Mouse (Mus musculus): Measurements from ENCODE around the gene Fam161a. TPM values are rescaled to one million over a fixed set of nuclear protein-coding genes. Genes with fewer than 3 reads are reported as not detected.
A peak's percentile ranks its signal among the peaks of the same experiment; 100 is the strongest.

Gene Fam161a
- polyA plus RNA-seq, 1 experiment from 2014 or later: 4.2 TPM

DNA sequence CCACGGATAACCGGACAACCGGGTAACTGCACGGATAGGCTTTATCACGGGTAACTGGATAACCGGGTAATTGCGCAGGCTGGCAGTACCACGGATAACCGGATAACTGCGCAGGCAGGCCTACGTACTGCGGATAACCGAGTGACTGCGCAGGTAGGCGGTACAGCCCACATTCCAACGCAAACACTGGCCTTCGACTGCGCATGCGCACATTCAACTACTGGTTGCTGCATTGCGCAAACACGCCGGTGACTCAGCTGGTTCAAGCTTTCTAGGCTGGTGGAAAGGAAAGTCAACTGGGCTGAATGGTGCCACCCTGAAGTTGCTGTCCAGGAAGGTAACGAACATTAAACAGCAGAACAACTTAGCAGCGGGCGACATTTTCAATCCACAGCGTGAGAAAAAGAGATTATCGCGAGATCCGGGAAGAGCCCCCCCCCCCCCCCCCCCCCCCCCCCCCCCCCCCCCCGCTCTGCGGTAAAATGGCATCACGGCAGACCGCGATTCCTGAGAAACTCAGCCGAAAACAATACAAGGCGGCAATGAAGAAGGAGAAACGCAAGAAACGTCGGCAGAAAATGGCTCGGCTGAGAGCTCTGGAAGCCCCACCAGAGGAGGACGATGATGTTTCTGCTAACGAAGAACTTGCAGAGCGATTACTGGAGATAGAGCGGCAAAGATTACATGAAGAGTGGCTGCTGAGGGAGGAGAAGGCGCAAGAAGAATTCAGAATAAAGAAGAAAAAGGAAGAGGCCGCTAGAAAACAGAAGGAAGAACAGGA lies 34.4 kb upstream of the Fam161a start:
- 43% methylated on average over 44 of the region's 46 CpGs for WGBS
- Histone ChIP-seq H3K4me1 (ENCODE audit: control insufficient read depth, insufficient read depth, low read length) (peaks cover 16% of the 10 kb centered on the region; the same call in 1 of the 2 replicates), H3K27me3 (ENCODE audit: control insufficient read depth, insufficient read depth, low read length) (no peaks in the 10 kb centered on the region), H3K36me3 (ENCODE audit: control insufficient read depth, insufficient read depth, low read length) (0 out of 2 replicates have a peak, but pooled peaks cover 1% of the 10 kb centered on the region), H3K9me3 (ENCODE audit: control insufficient read depth, low read length) (peaks cover 9% of the 10 kb centered on the region; the same call in 1 of the 2 replicates), H3K27ac (ENCODE audit: low read depth, low read length) (peak overlapping the region; percentile 72), H3K4me2 (ENCODE audit: low read depth, low read length) (peak overlapping the region; percentile 63), H3K9ac (replicated peaks; ENCODE audit: low read depth, low read length) (peak overlapping the region; percentile 61), H3K4me3 (ENCODE audit: low read depth, low read length) (peak overlapping the region; percentile 56)
- peak; percentile 73 for ATAC-seq (ENCODE audit: low read depth)

GRCm38 (mm10) chr11:22973599-22973998 lies 33.7 kb upstream of the Fam161a start:
- WGBS: 53% methylated on average over 14 of the region's 14 CpGs
- ATAC-seq (ENCODE audit: low read depth): no peak
- Histone ChIP-seq H3K27me3 (ENCODE audit: control insufficient read depth, insufficient read depth, low read length) (no peaks in the 10 kb centered on the region), H3K9ac (replicated peaks; ENCODE audit: low read depth, low read length) (peak overlapping the region; percentile 46; the same call in 1 of the 2 replicates), H3K4me3 (ENCODE audit: low read depth, low read length) (peak overlapping the region; percentile 46), H3K27ac (ENCODE audit: low read depth, low read length) (peak overlapping the region; percentile 53), H3K9me3 (ENCODE audit: control insufficient read depth, low read length) (peaks cover 9% of the 10 kb centered on the region; the same call in 1 of the 2 replicates), H3K36me3 (ENCODE audit: control insufficient read depth, insufficient read depth, low read length) (peaks cover 6% of the 10 kb centered on the region; the same call in 1 of the 2 replicates), H3K4me2 (ENCODE audit: low read depth, low read length) (peak overlapping the region; percentile 63), H3K4me1 (ENCODE audit: control insufficient read depth, insufficient read depth, low read length) (peaks cover 17% of the 10 kb centered on the region; the same call in 1 of the 2 replicates)

- H3K4me1 ChIP-seq (ENCODE audit: control insufficient read depth, insufficient read depth, low read length): peaks cover 24% of the 10 kb centered on the region
- WGBS: 97% methylated on average over 3 of the region's 3 CpGs
These were observed 29.1 kb upstream of the Fam161a start for GRCm38 (mm10) chr11:22978215-22978614.

DNA sequence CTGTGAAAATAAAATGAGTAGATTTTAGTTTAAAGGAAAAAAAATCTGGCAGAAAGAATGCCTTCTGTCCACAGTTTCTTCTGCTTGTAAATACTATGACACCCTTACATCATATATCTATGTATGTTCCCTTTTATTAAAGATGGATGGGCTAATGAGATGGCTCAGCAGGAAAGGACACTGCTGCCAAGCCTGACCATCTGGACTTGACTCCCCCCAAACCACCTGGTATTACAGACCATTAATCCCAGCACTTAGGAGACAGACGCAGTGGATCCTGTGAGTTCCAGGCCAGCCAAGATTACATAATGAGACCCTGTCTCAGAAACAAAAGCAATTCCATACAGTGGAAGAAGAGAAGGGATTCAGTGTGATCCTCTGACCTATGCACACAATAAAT lies 28.6 kb upstream of the Fam161a start:
- H3K27me3 ChIP-seq (ENCODE audit: control insufficient read depth, insufficient read depth, low read length): no peaks in the 10 kb centered on the region
- no peak overlapping the region for H3K27ac ChIP-seq (ENCODE audit: low read depth, low read length)
- no peaks in the 10 kb centered on the region for H3K9me3 ChIP-seq (ENCODE audit: control insufficient read depth, low read length)
- peaks cover 6% of the 10 kb centered on the region; the same call in 1 of the 2 replicates for H3K36me3 ChIP-seq (ENCODE audit: control insufficient read depth, insufficient read depth, low read length)
- no peak overlapping the region for H3K4me2 ChIP-seq (ENCODE audit: low read depth, low read length)
- H3K9ac ChIP-seq (replicated peaks; ENCODE audit: low read depth, low read length): no peak overlapping the region
- H3K4me3 ChIP-seq (ENCODE audit: low read depth, low read length): no peak overlapping the region
- no peak for ATAC-seq (ENCODE audit: low read depth)
- 28% methylated on average over 1 of the region's 1 CpGs for WGBS
- H3K4me1 ChIP-seq (ENCODE audit: control insufficient read depth, insufficient read depth, low read length): peaks cover 24% of the 10 kb centered on the region

More at GRCm38 (mm10) chr11:22978215-22978614, 29.1 kb upstream of the Fam161a start:
- Histone ChIP-seq H3K4me3 (ENCODE audit: low read depth, low read length) (no peak overlapping the region), H3K27me3 (ENCODE audit: control insufficient read depth, insufficient read depth, low read length) (no peaks in the 10 kb centered on the region), H3K4me2 (ENCODE audit: low read depth, low read length) (no peak overlapping the region), H3K9ac (replicated peaks; ENCODE audit: low read depth, low read length) (no peak overlapping the region), H3K36me3 (ENCODE audit: control insufficient read depth, insufficient read depth, low read length) (peaks cover 6% of the 10 kb centered on the region; the same call in 1 of the 2 replicates), H3K27ac (ENCODE audit: low read depth, low read length) (no peak overlapping the region), H3K9me3 (ENCODE audit: control insufficient read depth, low read length) (no peaks in the 10 kb centered on the region)
- ATAC-seq (ENCODE audit: low read depth): no peak

DNA sequence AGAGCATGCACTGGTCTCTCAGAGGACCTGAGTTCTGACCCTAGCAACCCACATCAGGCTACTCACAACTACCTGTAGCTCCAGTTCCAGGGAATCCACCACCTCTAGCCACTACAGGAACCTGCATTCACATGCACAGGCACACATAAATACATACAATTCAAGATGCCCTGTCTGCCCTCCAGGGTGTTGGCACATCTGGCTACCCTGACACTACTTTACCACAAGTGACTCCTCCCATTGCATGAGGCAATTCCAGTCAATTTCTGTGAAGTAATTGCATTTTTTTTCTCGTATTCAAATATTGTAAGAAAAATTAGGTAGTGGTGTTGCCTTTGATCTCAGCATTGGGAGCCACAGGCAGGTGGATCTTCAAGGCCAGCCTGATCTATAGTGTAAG lies 28.1 kb upstream of the Fam161a start:
- H3K4me1 ChIP-seq (ENCODE audit: control insufficient read depth, insufficient read depth, low read length): peaks cover 24% of the 10 kb centered on the region
- H3K27ac ChIP-seq (ENCODE audit: low read depth, low read length): no peak overlapping the region
- H3K9ac ChIP-seq (replicated peaks; ENCODE audit: low read depth, low read length): no peak overlapping the region
- H3K9me3 ChIP-seq (ENCODE audit: control insufficient read depth, low read length): no peaks in the 10 kb centered on the region
- H3K27me3 ChIP-seq (ENCODE audit: control insufficient read depth, insufficient read depth, low read length): no peaks in the 10 kb centered on the region
- no peak overlapping the region for H3K4me3 ChIP-seq (ENCODE audit: low read depth, low read length)
- H3K4me2 ChIP-seq (ENCODE audit: low read depth, low read length): no peak overlapping the region
- 82% methylated on average over 1 of the region's 1 CpGs for WGBS
- no peak for ATAC-seq (ENCODE audit: low read depth)
- peaks cover 6% of the 10 kb centered on the region; the same call in 1 of the 2 replicates for H3K36me3 ChIP-seq (ENCODE audit: control insufficient read depth, insufficient read depth, low read length)

GRCm38 (mm10) chr11:22981041-22981440 lies 26.3 kb upstream of the Fam161a start:
- no peak overlapping the region for H3K9ac ChIP-seq (replicated peaks; ENCODE audit: low read depth, low read length)
- H3K4me3 ChIP-seq (ENCODE audit: low read depth, low read length): peak overlapping the region; percentile 64
- WGBS: 48% methylated on average over 4 of the region's 4 CpGs

DNA sequence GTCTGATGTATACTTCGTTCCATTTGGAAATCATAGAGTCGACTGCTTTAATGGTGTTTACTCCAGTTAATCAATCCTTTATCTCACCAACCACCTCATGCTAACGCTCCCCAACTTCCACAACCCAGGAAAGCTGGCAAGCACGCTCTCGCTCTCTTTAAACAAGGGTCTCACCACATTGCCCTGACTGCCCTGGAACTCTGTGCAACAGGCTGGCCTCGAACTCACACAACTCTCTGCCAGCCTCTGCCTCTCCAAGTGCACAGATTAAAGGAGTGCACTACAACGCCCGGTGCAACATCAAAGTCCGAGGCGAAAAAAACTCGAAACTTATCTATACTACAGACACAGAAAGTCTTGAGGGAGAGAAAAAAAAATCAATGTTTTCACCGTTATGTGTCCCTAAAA lies 25.8 kb upstream of the Fam161a start:
- no peaks in the 10 kb centered on the region for H3K9me3 ChIP-seq (ENCODE audit: control insufficient read depth, low read length)
- H3K4me2 ChIP-seq (ENCODE audit: low read depth, low read length): peak overlapping the region; percentile 71
- H3K4me1 ChIP-seq (ENCODE audit: control insufficient read depth, insufficient read depth, low read length): peaks cover 15% of the 10 kb centered on the region
- peak overlapping the region; percentile 91 for H3K27ac ChIP-seq (ENCODE audit: low read depth, low read length)
- H3K9ac ChIP-seq (replicated peaks; ENCODE audit: low read depth, low read length): peak overlapping the region; percentile 66
- 3% methylated on average over 12 of the region's 12 CpGs for WGBS
- ATAC-seq (ENCODE audit: low read depth): peak; percentile 62
- peaks cover 6% of the 10 kb centered on the region; the same call in 1 of the 2 replicates for H3K36me3 ChIP-seq (ENCODE audit: control insufficient read depth, insufficient read depth, low read length)
- H3K4me3 ChIP-seq (ENCODE audit: low read depth, low read length): peak overlapping the region; percentile 64
- H3K27me3 ChIP-seq (ENCODE audit: control insufficient read depth, insufficient read depth, low read length): no peaks in the 10 kb centered on the region

More at GRCm38 (mm10) chr11:22981041-22981440, 26.3 kb upstream of the Fam161a start:
- Histone ChIP-seq H3K4me1 (ENCODE audit: control insufficient read depth, insufficient read depth, low read length) (peaks cover 16% of the 10 kb centered on the region), H3K27ac (ENCODE audit: low read depth, low read length) (no peak overlapping the region), H3K27me3 (ENCODE audit: control insufficient read depth, insufficient read depth, low read length) (no peaks in the 10 kb centered on the region), H3K9me3 (ENCODE audit: control insufficient read depth, low read length) (no peaks in the 10 kb centered on the region), H3K4me2 (ENCODE audit: low read depth, low read length) (peak overlapping the region; percentile 71), H3K36me3 (ENCODE audit: control insufficient read depth, insufficient read depth, low read length) (peaks cover 6% of the 10 kb centered on the region; the same call in 1 of the 2 replicates)
- ATAC-seq (ENCODE audit: low read depth): no peak

DNA sequence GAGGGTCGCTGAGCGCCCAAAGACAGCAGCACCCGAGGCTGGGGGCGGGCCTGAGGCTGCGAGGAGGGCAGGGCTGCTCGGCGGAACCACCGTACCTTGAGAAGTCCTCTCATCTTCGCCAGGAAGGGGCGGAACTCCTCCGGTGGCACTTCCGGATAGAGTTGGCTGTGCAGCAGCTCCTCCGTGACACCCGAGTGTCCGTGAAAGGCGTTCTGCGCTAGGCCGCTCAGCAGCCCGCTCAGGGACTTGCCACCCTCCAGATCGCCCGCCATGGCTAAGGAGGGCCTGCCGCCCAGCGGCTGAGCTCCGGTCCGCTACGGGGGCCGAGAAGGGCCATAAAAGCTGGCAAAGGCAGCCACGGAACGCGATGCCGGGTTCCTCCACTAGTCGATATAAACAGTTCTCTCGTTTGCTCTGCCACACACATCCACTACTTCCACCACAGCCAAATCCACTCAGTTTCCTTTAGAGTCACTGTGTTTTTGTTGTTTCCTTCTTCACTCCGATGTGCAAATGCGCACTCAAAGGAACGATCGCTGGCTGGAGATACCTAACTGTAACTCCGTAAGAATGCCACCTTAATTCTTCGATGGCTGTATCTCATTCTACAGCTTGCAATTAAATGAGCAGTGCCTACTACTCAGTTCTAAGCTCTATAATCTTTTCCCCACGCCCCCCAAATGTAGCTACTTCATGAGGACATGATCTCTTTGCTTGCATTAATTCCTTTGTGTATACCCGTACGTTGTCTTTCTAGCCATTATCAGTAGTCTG lies 25.2 kb upstream of the Fam161a start, which contains the start of the genes Gm28048 and Commd1:
Gene Gm28048, minus strand, starts transcription at position 107 of the 774 bp plus-strand sequence.
Gene Commd1, minus strand, starts transcription at position 399 of the 774 bp plus-strand sequence.
- Histone ChIP-seq H3K36me3 (ENCODE audit: control insufficient read depth, insufficient read depth, low read length) (peaks cover 6% of the 10 kb centered on the region; the same call in 1 of the 2 replicates), H3K9me3 (ENCODE audit: control insufficient read depth, low read length) (no peaks in the 10 kb centered on the region), H3K27me3 (ENCODE audit: control insufficient read depth, insufficient read depth, low read length) (no peaks in the 10 kb centered on the region), H3K4me1 (ENCODE audit: control insufficient read depth, insufficient read depth, low read length) (peaks cover 11% of the 10 kb centered on the region), H3K4me2 (ENCODE audit: low read depth, low read length) (peak within 1 kb of the TSS; percentile 71), H3K4me3 (ENCODE audit: low read depth, low read length) (peak within 1 kb of the TSS; percentile 64), H3K27ac (ENCODE audit: low read depth, low read length) (peak within 1 kb of the TSS; percentile 91), H3K9ac (replicated peaks; ENCODE audit: low read depth, low read length) (peak within 1 kb of the TSS; percentile 66)
- 4% methylated on average over 42 of the region's 42 CpGs for WGBS
- peak; percentile 94 for ATAC-seq (ENCODE audit: low read depth)
